Mouse (Mus musculus) midbrain, embryonic 11.5 days (tissue): ENCODE measurements around the gene Chrm4. TPM values are rescaled to one million over a fixed set of nuclear protein-coding genes. Genes with fewer than 3 reads are reported as not detected.
A peak's percentile ranks its signal among the peaks of the same experiment; 100 is the strongest.

Experiments
- ATAC-seq: fragments of 200-750 bp; cut with Nextera tagmentation; 2 replicates; pipeline ENCODE4 v1.8.0; 2017; ENCODE audit warnings: moderate TSS enrichment, moderate library complexity; ENCODE audit not compliant: low FRiP score
- DNase-seq: peaks from one replicate; pipeline ENCODE4 v3.0.0; 2015; ENCODE audit warnings: low spot score; ENCODE audit errors: missing footprints
- H3K27ac ChIP-seq: fragments of 300-500 bp; sonication (generic); 2 replicates; pipeline ENCODE4 v1.5.1; 2014; ENCODE audit warnings: low read depth, low read length
- H3K27me3 ChIP-seq: fragments of 300-500 bp; sonication (generic); 2 replicates; pipeline ENCODE4 v1.6.1; 2014; ENCODE audit warnings: mild to moderate bottlenecking, low read length, moderate library complexity, mixed read lengths; ENCODE audit not compliant: control insufficient read depth, insufficient read depth
- H3K36me3 ChIP-seq: fragments of 300-500 bp; sonication (generic); 2 replicates; pipeline ENCODE4 v1.6.1; 2014; ENCODE audit warnings: mild to moderate bottlenecking, low read length, moderate library complexity, mixed read lengths; ENCODE audit not compliant: control insufficient read depth, insufficient read depth
- H3K4me1 ChIP-seq: fragments of 300-500 bp; sonication (generic); 2 replicates; pipeline ENCODE4 v1.6.1; 2014; ENCODE audit warnings: low read length; ENCODE audit not compliant: control insufficient read depth, insufficient read depth
- H3K4me2 ChIP-seq: fragments of 300-500 bp; sonication (generic); 2 replicates; pipeline ENCODE4 v1.6.1; 2014; ENCODE audit warnings: mild to moderate bottlenecking, moderate library complexity
- H3K4me3 ChIP-seq: fragments of 300-500 bp; sonication (generic); 2 replicates; pipeline ENCODE4 v1.5.1; 2014; ENCODE audit warnings: low read depth, low read length
- H3K9ac ChIP-seq: fragments of 300-500 bp; sonication (generic); 2 replicates; pipeline ENCODE4 v1.6.1; 2014; ENCODE audit warnings: low read length
- H3K9me3 ChIP-seq: fragments of 300-500 bp; sonication (generic); 2 replicates; pipeline ENCODE4 v1.6.1; 2016; ENCODE audit warnings: low read length; ENCODE audit not compliant: control insufficient read depth
- WGBS: fragments of 180-500 bp; shearing (Covaris S2); extraction: QIAGEN DNeasy Blood & Tissue Kit; methylation state at CpG from one replicate; pipeline ENCODE4 v1.1.7; 2014; 5-methylcytosine and 5-hydroxymethylcytosine counted together
- polyA plus RNA-seq: library from polyadenylated mRNA; unstranded; fragments of >200 nt; fragmentation: Nextera tagmentation; extraction: Ambion mirVana; gene quantifications from 2 replicates; pipeline ENCODE4 v1.2.1, GENCODE M21; 2014

Chrm4 gene
- polyA plus RNA-seq, 1 experiment from 2014 or later, result 0.37 TPM

DNA sequence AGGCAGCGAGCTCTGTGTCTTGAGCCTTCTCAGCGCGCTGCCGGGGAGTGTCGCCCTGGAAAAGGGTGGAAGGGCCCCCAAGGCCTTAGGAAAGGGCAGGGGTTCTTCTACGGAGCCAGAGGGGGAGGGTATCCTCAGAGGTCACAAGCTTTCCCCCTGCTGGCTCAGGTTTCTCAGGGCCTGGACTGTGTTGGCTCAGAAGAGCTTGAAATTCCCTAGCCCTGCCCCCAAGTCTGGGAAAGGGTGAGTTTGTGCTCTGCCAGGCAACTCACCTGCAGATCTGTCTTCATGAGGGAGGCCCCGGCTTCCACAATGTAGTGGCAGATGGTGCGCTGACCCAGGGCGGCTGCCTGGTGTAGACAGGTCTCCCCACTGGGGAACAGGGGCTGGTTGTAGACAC, 6.4 kb downstream of the Chrm4 start:
- Histone ChIP-seq H3K4me2 (peak overlapping the region; percentile 94; the same call in 1 of the 2 replicates), H3K36me3 (peaks cover 6% of the 10 kb centered on the region; the same call in 1 of the 2 replicates), H3K27me3 (no peaks in the 10 kb centered on the region), H3K4me3 (no peak overlapping the region), H3K27ac (peak overlapping the region; percentile 51; the same call in 1 of the 2 replicates), H3K4me1 (peaks cover 31% of the 10 kb centered on the region), H3K9me3 (no peaks in the 10 kb centered on the region), H3K9ac (peak overlapping the region; percentile 99)
- ATAC-seq (no peak), DNase-seq (no peak)
- WGBS, result 26% methylated on average over 9 of the region's 9 CpGs

DNA sequence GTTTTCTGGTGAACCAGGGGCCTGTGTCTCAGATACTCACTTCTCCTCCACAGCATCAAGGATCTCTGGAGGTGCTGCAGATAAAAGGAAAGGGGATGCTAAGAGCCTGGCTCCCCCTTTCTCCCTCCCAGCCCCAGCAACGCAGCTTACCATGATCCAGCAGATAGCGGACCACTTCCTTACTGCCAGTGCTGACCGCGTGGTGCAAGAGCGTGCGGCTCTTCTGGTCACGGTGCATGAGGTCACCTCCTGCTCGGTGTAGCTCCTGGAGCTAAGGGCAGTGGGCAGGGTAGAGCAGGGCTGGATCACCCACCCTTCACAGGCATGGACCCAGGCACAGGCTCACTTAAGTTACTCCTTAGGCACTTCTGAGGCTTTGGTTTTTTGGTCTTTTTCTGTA, 7.0 kb downstream of the Chrm4 start:
- ATAC-seq (no peak), DNase-seq (no peak)
- no peaks in the 10 kb centered on the region for H3K9me3 ChIP-seq
- no peak overlapping the region for H3K4me2 ChIP-seq
- H3K27ac ChIP-seq, result no peak overlapping the region; the same call in 1 of the 2 replicates
- H3K4me3 ChIP-seq, result no peak overlapping the region
- WGBS, result 67% methylated on average over 8 of the region's 8 CpGs
- H3K4me1 ChIP-seq, result peaks cover 31% of the 10 kb centered on the region
- H3K27me3 ChIP-seq, result no peaks in the 10 kb centered on the region
- no peak overlapping the region for H3K9ac ChIP-seq
- peaks cover 9% of the 10 kb centered on the region for H3K36me3 ChIP-seq

DNA sequence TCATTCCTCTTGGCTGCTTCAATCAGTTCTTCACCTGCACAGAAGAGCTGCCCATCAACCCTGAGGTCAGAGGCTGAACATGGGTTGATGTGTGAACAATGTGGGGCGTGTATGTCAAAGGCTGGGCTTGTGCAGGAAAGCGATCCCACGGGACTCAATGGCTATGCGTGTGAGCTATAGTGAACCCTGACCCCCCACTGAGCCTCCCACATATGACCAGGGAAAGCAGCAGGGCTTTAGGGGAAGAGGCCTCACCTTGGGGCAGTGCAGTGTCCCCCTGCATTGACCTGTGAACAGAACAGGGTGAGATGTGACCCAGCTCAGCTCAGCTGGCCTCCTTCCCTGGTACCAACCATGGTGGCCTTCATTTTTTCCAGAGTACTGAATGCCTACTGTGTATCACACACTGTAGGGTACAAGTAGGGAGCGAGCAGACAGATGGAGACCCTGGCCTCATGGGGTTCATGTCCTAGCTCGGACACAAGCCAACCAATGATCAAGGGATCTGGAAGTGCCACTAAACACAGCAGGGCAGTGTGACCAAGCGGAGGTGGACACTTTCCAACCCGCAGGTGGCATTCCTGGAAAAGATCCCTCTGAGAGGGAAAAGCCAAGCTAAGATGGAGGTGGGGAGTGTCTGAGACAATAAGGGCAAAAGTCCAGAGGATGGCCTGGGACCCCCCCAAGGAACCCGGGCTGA, 7.9 kb downstream of the Chrm4 start:
- Histone ChIP-seq H3K27ac (no peak overlapping the region), H3K4me3 (no peak overlapping the region), H3K9ac (no peak overlapping the region), H3K4me2 (no peak overlapping the region), H3K9me3 (no peaks in the 10 kb centered on the region), H3K36me3 (peaks cover 11% of the 10 kb centered on the region), H3K27me3 (no peaks in the 10 kb centered on the region), H3K4me1 (peaks cover 27% of the 10 kb centered on the region)
- WGBS, result 88% methylated on average over 9 of the region's 9 CpGs
- no peak for DNase-seq
- no peak for ATAC-seq

DNA sequence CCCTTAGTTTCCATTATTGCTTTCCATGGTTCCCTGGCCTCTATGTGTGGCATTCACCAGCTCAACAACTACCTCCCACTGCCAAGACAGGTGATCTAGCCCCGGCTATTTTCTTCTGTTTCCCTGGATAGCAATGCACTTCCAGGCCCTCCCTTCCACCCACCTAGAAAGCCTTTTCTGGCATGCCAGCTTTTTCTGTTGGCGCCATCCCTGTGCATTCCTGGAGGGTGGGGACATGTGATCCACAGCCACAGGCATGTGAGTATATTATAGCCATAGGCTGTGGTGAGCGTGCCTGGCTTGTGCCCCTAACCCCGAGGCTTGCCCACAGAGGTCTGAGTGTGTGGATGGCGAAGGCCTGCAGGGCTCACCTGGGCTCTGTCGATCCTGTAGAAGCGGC, 9.1 kb downstream of the Chrm4 start:
- Histone ChIP-seq H3K4me1 (peaks cover 23% of the 10 kb centered on the region), H3K9ac (no peak overlapping the region), H3K27me3 (no peaks in the 10 kb centered on the region), H3K36me3 (peaks cover 11% of the 10 kb centered on the region), H3K27ac (no peak overlapping the region), H3K4me2 (no peak overlapping the region), H3K4me3 (no peak overlapping the region), H3K9me3 (no peaks in the 10 kb centered on the region)
- WGBS, result 86% methylated on average over 7 of the region's 7 CpGs
- ATAC-seq (no peak), DNase-seq (no peak)

DNA sequence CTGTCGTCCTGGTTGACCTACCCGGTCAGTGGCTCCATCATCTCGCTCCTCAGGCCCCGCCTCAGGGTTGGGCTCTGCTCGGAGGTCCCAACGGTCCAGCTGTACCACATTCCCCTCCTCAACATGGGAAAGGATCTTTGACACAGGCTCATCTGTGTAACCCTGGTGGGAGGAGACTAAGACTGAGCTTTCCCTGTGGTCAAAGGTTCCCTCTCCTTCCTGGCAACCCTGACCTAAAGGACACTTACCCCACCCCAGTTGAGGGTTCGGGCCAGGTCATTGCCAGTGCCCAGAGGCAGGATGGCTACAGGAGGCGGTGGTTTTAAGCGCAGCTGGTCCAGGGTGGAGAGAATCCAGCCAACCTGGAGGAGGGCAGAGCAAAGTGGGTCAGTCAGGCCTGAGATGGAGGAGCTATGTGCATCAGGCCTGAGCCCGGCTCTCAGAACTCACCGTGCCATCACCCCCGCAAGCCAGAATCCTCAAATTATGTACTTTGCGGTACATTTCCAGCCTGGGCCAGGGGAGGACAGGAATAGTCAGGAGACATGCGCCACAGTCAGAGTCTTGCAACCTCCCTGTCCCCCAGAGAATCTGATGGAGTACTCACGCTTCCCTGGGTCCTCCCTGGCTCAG, 12.4 kb downstream of the Chrm4 start:
- no peak overlapping the region for H3K27ac ChIP-seq
- H3K36me3 ChIP-seq, result peaks cover 11% of the 10 kb centered on the region
- H3K4me3 ChIP-seq, result no peak overlapping the region
- no peaks in the 10 kb centered on the region for H3K9me3 ChIP-seq
- DNase-seq (peak; percentile 54), ATAC-seq (no peak)
- peaks cover 2% of the 10 kb centered on the region; the same call in 1 of the 2 replicates for H3K4me1 ChIP-seq
- H3K27me3 ChIP-seq, result no peaks in the 10 kb centered on the region
- no peak overlapping the region for H3K4me2 ChIP-seq
- H3K9ac ChIP-seq, result no peak overlapping the region
- WGBS, result 82% methylated on average over 15 of the region's 15 CpGs

DNA sequence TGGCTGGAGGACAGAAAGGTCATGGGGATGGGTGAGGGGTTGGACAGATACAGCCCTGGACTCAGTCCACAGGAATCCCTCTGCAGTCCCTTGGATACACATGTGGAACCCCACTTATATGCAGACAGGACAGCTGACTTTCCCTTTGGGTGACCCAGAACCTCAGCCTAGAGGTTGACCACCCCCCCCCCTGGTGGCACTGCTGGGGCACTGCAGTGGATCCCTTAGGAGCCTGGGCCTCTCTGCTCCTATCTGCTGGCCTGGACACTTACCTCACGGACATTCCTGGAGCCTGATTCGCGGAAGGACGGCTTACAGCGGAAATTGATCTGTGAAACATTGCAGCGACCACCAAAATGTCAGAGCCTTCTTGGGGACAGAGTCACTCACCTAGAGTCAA, 15.3 kb downstream of the Chrm4 start:
- no peak overlapping the region for H3K4me3 ChIP-seq
- H3K9ac ChIP-seq, result no peak overlapping the region
- no peak overlapping the region for H3K4me2 ChIP-seq
- H3K9me3 ChIP-seq, result no peaks in the 10 kb centered on the region
- H3K4me1 ChIP-seq, result peaks cover 5% of the 10 kb centered on the region
- ATAC-seq, result no peak
- H3K36me3 ChIP-seq, result peaks cover 7% of the 10 kb centered on the region
- H3K27me3 ChIP-seq, result no peaks in the 10 kb centered on the region
- no peak for DNase-seq
- H3K27ac ChIP-seq, result no peak overlapping the region
- WGBS, result 74% methylated on average over 6 of the region's 6 CpGs

DNA sequence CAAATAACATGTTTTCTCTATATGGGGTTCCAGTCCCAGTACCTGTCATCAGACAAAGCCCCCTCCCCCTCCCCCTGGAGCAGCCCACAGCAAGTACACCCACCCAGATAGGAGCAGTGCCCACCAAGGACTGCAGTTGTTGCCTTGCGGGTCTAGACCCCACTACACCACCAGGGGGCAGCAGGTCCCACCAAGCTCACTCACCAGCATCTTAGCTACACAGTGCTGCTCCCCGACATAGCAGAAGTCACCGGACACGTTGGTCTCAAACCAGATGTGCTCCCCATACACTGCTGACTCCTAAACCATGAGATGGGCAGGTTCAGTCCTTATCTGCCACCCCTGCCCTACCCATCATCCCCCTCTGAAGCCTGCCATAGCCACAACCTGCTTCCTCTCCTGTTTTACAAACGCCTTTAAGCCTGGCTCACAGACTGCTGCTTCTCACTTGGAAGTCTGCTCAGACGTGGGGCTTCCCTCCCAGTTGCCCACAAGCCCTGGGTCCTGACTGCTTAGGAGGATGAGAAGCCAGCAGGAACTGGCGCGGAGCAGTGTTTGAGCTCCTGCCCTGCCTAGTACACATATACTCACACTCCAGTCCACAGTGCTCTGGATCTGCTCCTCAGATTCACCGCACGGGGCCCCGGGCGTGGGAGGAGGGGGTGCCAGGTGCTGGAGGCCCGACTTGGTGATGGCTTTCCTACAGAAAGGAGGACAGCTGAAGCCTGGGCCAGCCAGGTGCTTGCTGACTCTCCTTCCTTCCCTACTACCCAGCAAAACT, 17.3 kb downstream of the Chrm4 start:
- H3K4me1 ChIP-seq, result peaks cover 13% of the 10 kb centered on the region
- 53% methylated on average over 13 of the region's 13 CpGs for WGBS
- no peak overlapping the region for H3K4me3 ChIP-seq
- peak; percentile 76 for ATAC-seq
- H3K36me3 ChIP-seq, result no peaks in the 10 kb centered on the region
- no peak overlapping the region for H3K4me2 ChIP-seq
- peak; percentile 95 for DNase-seq
- no peaks in the 10 kb centered on the region for H3K27me3 ChIP-seq
- H3K9me3 ChIP-seq, result no peaks in the 10 kb centered on the region
- no peak overlapping the region for H3K27ac ChIP-seq
- H3K9ac ChIP-seq, result no peak overlapping the region

DNA sequence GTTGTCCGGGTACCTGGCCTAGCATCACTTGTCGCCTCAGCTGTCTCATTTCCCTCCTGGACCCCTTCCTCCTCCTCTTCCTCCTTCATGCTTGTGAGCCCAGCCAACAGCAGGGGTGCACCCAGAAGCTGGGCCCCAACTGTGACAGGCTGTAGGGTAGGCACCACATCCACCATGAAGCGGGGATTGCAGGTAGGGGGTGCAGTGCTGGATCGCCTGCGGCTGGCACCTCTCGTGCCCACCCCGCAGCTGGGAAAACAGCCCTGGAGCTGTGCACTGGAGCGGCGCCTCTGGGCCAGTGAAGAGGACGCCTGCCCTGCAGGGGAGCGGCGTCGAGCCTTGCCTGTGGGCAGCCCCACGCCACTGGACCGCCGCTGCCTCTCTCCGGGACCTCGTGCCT, 18.4 kb downstream of the Chrm4 start, which contains the start of gene Gm9821:
Gm9821 (plus strand) TSS at position 221 of the 400 bp plus-strand sequence.
- Histone ChIP-seq H3K27ac (no peak within 1 kb of the TSS), H3K27me3 (no peaks in the 10 kb centered on the region), H3K4me1 (peaks cover 24% of the 10 kb centered on the region)

DNA sequence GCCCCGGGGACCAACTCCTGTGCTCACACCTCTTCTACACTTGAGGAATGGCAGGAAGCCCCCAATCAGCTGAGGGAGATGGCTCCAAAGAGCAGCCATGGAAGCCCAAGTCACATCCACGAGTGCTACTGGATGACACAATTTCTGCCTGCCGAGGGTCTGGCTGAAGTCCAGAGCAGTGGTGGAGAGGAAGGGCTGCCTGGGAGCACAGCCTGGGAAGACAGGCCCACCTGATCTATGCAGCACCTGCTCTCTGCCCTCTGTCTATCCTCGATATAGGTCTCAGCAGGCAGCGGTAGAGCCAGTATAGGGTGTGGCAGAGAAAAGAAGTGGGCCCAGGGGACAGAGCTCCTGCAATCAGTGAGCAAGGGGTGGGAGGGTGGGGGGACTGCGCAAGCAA, 19.8 kb downstream of the Chrm4 start:
- Histone ChIP-seq H3K27ac (no peak overlapping the region), H3K9ac (no peak overlapping the region), H3K36me3 (no peaks in the 10 kb centered on the region), H3K9me3 (no peaks in the 10 kb centered on the region), H3K4me3 (no peak overlapping the region), H3K4me2 (no peak overlapping the region), H3K27me3 (no peaks in the 10 kb centered on the region), H3K4me1 (peaks cover 27% of the 10 kb centered on the region)
- DNase-seq (no peak), ATAC-seq (no peak)
- 76% methylated on average over 6 of the region's 6 CpGs for WGBS

More for the DNA sequence above, 18.4 kb downstream of the Chrm4 start, which contains the start of gene Gm9821:
- H3K4me3 ChIP-seq, result no peak within 1 kb of the TSS
- no peaks in the 10 kb centered on the region for H3K36me3 ChIP-seq
- ATAC-seq, result no peak
- WGBS, result 80% methylated on average over 18 of the region's 18 CpGs
- H3K9me3 ChIP-seq, result no peaks in the 10 kb centered on the region
- no peak within 1 kb of the TSS for H3K4me2 ChIP-seq
- DNase-seq, result no peak
- H3K9ac ChIP-seq, result no peak within 1 kb of the TSS
